Mouse (Mus musculus) lung, postnatal 0 days (tissue): ENCODE results near the gene Elk3. TPM values are rescaled to one million over a fixed set of nuclear protein-coding genes. Genes with fewer than 3 reads are reported as not detected.

Source experiments
- ATAC-seq: fragments of 200-750 bp; cut with Nextera tagmentation; 2 replicates; pipeline ENCODE4 v1.8.0; 2017; ENCODE audit warnings: moderate library complexity
- DNase-seq: peaks from one replicate; pipeline ENCODE4 v3.0.0-alpha.2; 2016; ENCODE audit warnings: low spot score
- H3K27ac ChIP-seq: fragments of 300-500 bp; sonication (generic); 2 replicates; pipeline ENCODE4 v1.5.1; 2014; ENCODE audit warnings: antibody characterized with exemption, mild to moderate bottlenecking, low read length, mixed read lengths
- H3K27me3 ChIP-seq: fragments of 300-500 bp; sonication (generic); replicated peaks from 2 replicates; pipeline ENCODE4 v1.6.1; 2014; ENCODE audit warnings: low read length, mixed read lengths; ENCODE audit not compliant: insufficient read depth
- H3K36me3 ChIP-seq: fragments of 300-500 bp; sonication (generic); 2 replicates; pipeline ENCODE4 v1.6.1; 2014; ENCODE audit warnings: low read length, mixed read lengths; ENCODE audit not compliant: insufficient read depth
- H3K4me1 ChIP-seq: fragments of 300-500 bp; sonication (generic); 2 replicates; pipeline ENCODE4 v1.6.1; 2014; ENCODE audit warnings: antibody characterized with exemption, low read depth, low read length, mixed read lengths; ENCODE audit not compliant: insufficient read depth
- H3K4me2 ChIP-seq: fragments of 300-500 bp; sonication (generic); replicated peaks from 2 replicates; pipeline ENCODE4 v1.6.1; 2014; ENCODE audit warnings: low read depth, mild to moderate bottlenecking, low read length, moderate library complexity, mixed read lengths
- H3K4me3 ChIP-seq: fragments of 300-500 bp; sonication (generic); 2 replicates; pipeline ENCODE4 v1.5.1; 2014; ENCODE audit warnings: low read depth, low read length
- H3K9ac ChIP-seq: fragments of 300-500 bp; sonication (generic); replicated peaks from 2 replicates; pipeline ENCODE4 v1.6.1; 2014; ENCODE audit warnings: low read depth, mild to moderate bottlenecking
- H3K9me3 ChIP-seq: fragments of 300-500 bp; sonication (generic); 2 replicates; pipeline ENCODE4 v1.6.1; 2016; ENCODE audit warnings: low read length, mixed read lengths
- CTCF ChIP-seq: IDR thresholded peaks from 2 replicates; pipeline ENCODE4 v1.5.1; 2016; ENCODE audit warnings: antibody characterized with exemption, mild to moderate bottlenecking
- EP300 ChIP-seq: IDR thresholded peaks from 2 replicates; pipeline ENCODE4 v1.6.1; 2016; ENCODE audit warnings: antibody characterized with exemption, mild to moderate bottlenecking, control low read depth
- WGBS: fragments of 180-500 bp; shearing (Covaris S2); extraction: QIAGEN DNeasy Blood & Tissue Kit; methylation state at CpG from one replicate; pipeline ENCODE4 v1.1.7; 2014; 5-methylcytosine and 5-hydroxymethylcytosine counted together
- polyA plus RNA-seq: library from polyadenylated mRNA; unstranded; fragments of >200 nt; fragmentation: Nextera tagmentation; extraction: Ambion mirVana; gene quantifications from 2 replicates; pipeline ENCODE4 v1.2.1, GENCODE M21; 2015

Gene Elk3
- polyA plus RNA-seq, 1 experiment from 2014 or later = 56.0 TPM

GRCm38 (mm10) chr10:93207176-93207575 lies 103.8 kb downstream of the Elk3 start:
- H3K27me3 ChIP-seq = no peaks in the 10 kb centered on the region
- H3K4me2 ChIP-seq = no peak overlapping the region
- no peak overlapping the region for H3K4me3 ChIP-seq
- DNase-seq = no peak
- no peak overlapping the region for H3K27ac ChIP-seq
- no peaks in the 10 kb centered on the region for H3K36me3 ChIP-seq
- no peak for ATAC-seq
- H3K9ac ChIP-seq = no peak overlapping the region
- WGBS = 74% methylated on average over 5 of the region's 5 CpGs
- no peaks in the 10 kb centered on the region for H3K9me3 ChIP-seq
- no peak for TF ChIP-seq CTCF
- TF ChIP-seq EP300 = no peak
- H3K4me1 ChIP-seq = no peaks in the 10 kb centered on the region

GRCm38 (mm10) chr10:93205287-93205956 lies 105.5 kb downstream of the Elk3 start:
- TF ChIP-seq CTCF (no peak), EP300 (no peak)
- no peak for DNase-seq
- Histone ChIP-seq H3K4me2 (no peak overlapping the region), H3K4me3 (no peak overlapping the region), H3K9me3 (no peaks in the 10 kb centered on the region), H3K4me1 (no peaks in the 10 kb centered on the region), H3K27me3 (no peaks in the 10 kb centered on the region), H3K36me3 (no peaks in the 10 kb centered on the region), H3K27ac (no peak overlapping the region), H3K9ac (no peak overlapping the region)
- no peak for ATAC-seq
- 87% methylated on average over 4 of the region's 4 CpGs for WGBS

- Histone ChIP-seq H3K4me3 (no peak overlapping the region), H3K9me3 (no peaks in the 10 kb centered on the region), H3K36me3 (no peaks in the 10 kb centered on the region), H3K27me3 (no peaks in the 10 kb centered on the region), H3K4me2 (no peak overlapping the region), H3K9ac (no peak overlapping the region), H3K27ac (no peak overlapping the region), H3K4me1 (no peaks in the 10 kb centered on the region)
- ATAC-seq = no peak
- TF ChIP-seq CTCF (no peak), EP300 (no peak)
- WGBS = 76% methylated on average over 6 of the region's 6 CpGs
- no peak for DNase-seq
Observed at GRCm38 (mm10) chr10:93201846-93202458, 109.0 kb downstream of the Elk3 start.

GRCm38 (mm10) chr10:93198958-93199357 lies 112.0 kb downstream of the Elk3 start:
- Histone ChIP-seq H3K9ac (no peak overlapping the region), H3K4me1 (peaks cover 4% of the 10 kb centered on the region; the same call in 1 of the 2 replicates), H3K4me3 (no peak overlapping the region), H3K36me3 (no peaks in the 10 kb centered on the region), H3K27ac (no peak overlapping the region), H3K4me2 (no peak overlapping the region), H3K27me3 (no peaks in the 10 kb centered on the region), H3K9me3 (no peaks in the 10 kb centered on the region)
- 90% methylated on average over 3 of the region's 3 CpGs for WGBS
- DNase-seq (no peak), ATAC-seq (no peak)
- TF ChIP-seq CTCF (no peak), EP300 (no peak)

Other genes with a start within 250 kb of the Elk3 start
- gene Cfap54, start 229.5 kb downstream of the Elk3 start, polyA plus RNA-seq = 5.4 and 6.2 TPM in 2 replicates
- 12.6 and 15.1 TPM in 2 replicates for gene Cdk17, start 150.3 kb downstream of the Elk3 start, polyA plus RNA-seq
- 88.6 and 95.6 TPM in 2 replicates for gene Lta4h, start 142.3 kb upstream of the Elk3 start, polyA plus RNA-seq
- 0.27 TPM in 1 of 2 replicates, not detected in the other for gene Hal, start 177.6 kb upstream of the Elk3 start, polyA plus RNA-seq
- gene Amdhd1, start 228.9 kb upstream of the Elk3 start, polyA plus RNA-seq = 0.11 and 0.24 TPM in 2 replicates
- 0.13 and 0.15 TPM in 2 replicates for gene Ccdc38, start 229.5 kb upstream of the Elk3 start, polyA plus RNA-seq